Mouse (Mus musculus): ENCODE measurements at regions not wholly inside any gene's neighbourhood (a gene's known extent, or its start where the extent isn't known, plus 50 kb on each side); places are given as distances from the start of the nearest gene placed in this dataset.

GRCm38 (mm10) chr17:27349432-27349831 is 145.2 kb upstream of the Lemd2 start:
- DNase-seq (ENCODE audit: low spot score) (no peak), ATAC-seq (replicated peaks; ENCODE audit: low FRiP score) (no peak)
- no peaks in the 10 kb centered on the region for H3K36me3 ChIP-seq (ENCODE audit: control insufficient read depth, insufficient read depth, low read length)
- H3K27me3 ChIP-seq (ENCODE audit: control insufficient read depth, insufficient read depth, low read length) = no peaks in the 10 kb centered on the region
- H3K4me1 ChIP-seq (replicated peaks; ENCODE audit: control insufficient read depth, insufficient read depth, low read length) = 0 out of 2 replicates have a peak, but pooled peaks cover 2% of the 10 kb centered on the region
- no peak overlapping the region for H3K9ac ChIP-seq (ENCODE audit: low read length)
- WGBS = 90% methylated on average over 4 of the region's 4 CpGs
- H3K4me2 ChIP-seq (ENCODE audit: low read depth, low read length, severe bottlenecking) = no peak overlapping the region
- no peaks in the 10 kb centered on the region for H3K9me3 ChIP-seq (ENCODE audit: control insufficient read depth, low read length)
- no peak overlapping the region for H3K27ac ChIP-seq (ENCODE audit: low read depth, low read length)
- H3K4me3 ChIP-seq (ENCODE audit: low read depth, low read length) = no peak overlapping the region

GRCm38 (mm10) chr17:27341952-27342890 is 138.0 kb upstream of the Lemd2 start:
- H3K27ac ChIP-seq (ENCODE audit: low read depth, low read length) = no peak overlapping the region
- no peak overlapping the region for H3K4me3 ChIP-seq (ENCODE audit: low read depth, low read length)
- no peak overlapping the region for H3K4me2 ChIP-seq (ENCODE audit: low read depth, low read length, severe bottlenecking)

GRCm38 (mm10) chr17:27339823-27340222 is 135.6 kb upstream of the Lemd2 start:
- H3K27me3 ChIP-seq (ENCODE audit: control insufficient read depth, insufficient read depth, low read length) = no peaks in the 10 kb centered on the region
- 0 out of 2 replicates have a peak, but pooled peaks cover 1% of the 10 kb centered on the region for H3K4me1 ChIP-seq (replicated peaks; ENCODE audit: control insufficient read depth, insufficient read depth, low read length)
- 76% methylated on average over 3 of the region's 3 CpGs for WGBS
- H3K27ac ChIP-seq (ENCODE audit: low read depth, low read length) = no peak overlapping the region
- no peak overlapping the region for H3K9ac ChIP-seq (ENCODE audit: low read length)
- H3K4me2 ChIP-seq (ENCODE audit: low read depth, low read length, severe bottlenecking) = no peak overlapping the region
- no peaks in the 10 kb centered on the region for H3K9me3 ChIP-seq (ENCODE audit: control insufficient read depth, low read length)
- DNase-seq (ENCODE audit: low spot score) (no peak), ATAC-seq (replicated peaks; ENCODE audit: low FRiP score) (no peak)
- H3K4me3 ChIP-seq (ENCODE audit: low read depth, low read length) = no peak overlapping the region
- H3K36me3 ChIP-seq (ENCODE audit: control insufficient read depth, insufficient read depth, low read length) = no peaks in the 10 kb centered on the region

More at GRCm38 (mm10) chr17:27341952-27342890, 138.0 kb upstream of the Lemd2 start:
- DNase-seq (ENCODE audit: low spot score) (no peak), ATAC-seq (replicated peaks; ENCODE audit: low FRiP score) (no peak)
- no peak overlapping the region for H3K9ac ChIP-seq (ENCODE audit: low read length)
- WGBS = 63% methylated on average over 11 of the region's 14 CpGs
- H3K36me3 ChIP-seq (ENCODE audit: control insufficient read depth, insufficient read depth, low read length) = no peaks in the 10 kb centered on the region
- no peaks in the 10 kb centered on the region for H3K27me3 ChIP-seq (ENCODE audit: control insufficient read depth, insufficient read depth, low read length)
- H3K9me3 ChIP-seq (ENCODE audit: control insufficient read depth, low read length) = no peaks in the 10 kb centered on the region
- 0 out of 2 replicates have a peak, but pooled peaks cover 2% of the 10 kb centered on the region for H3K4me1 ChIP-seq (replicated peaks; ENCODE audit: control insufficient read depth, insufficient read depth, low read length)

DNA sequence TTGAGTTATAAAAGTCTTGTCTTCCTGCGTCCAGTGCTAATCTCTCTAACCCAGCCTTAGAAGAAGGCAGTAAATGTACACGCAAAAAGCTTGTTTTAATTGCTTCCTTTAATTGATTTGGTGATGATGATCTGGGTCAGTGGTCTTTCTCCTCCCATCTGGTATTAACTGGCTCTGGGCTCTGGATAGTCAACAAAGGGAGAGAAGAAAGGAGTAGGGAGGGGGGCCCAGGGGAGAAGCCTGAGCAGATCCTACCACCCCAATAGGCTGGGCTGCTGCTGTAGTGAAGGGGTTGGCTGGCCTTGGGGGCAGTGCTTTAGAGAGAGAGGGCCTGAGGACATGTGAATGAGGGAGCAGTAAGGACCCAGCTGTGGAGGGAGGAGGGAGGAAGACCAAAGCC is 135.0 kb upstream of the Lemd2 start:
- no peak for DNase-seq (ENCODE audit: low spot score)
- ATAC-seq (replicated peaks; ENCODE audit: low FRiP score) = no peak
- H3K9ac ChIP-seq (ENCODE audit: low read length) = no peak overlapping the region
- H3K9me3 ChIP-seq (ENCODE audit: control insufficient read depth, low read length) = no peaks in the 10 kb centered on the region
- H3K36me3 ChIP-seq (ENCODE audit: control insufficient read depth, insufficient read depth, low read length) = no peaks in the 10 kb centered on the region
- no peak overlapping the region for H3K4me3 ChIP-seq (ENCODE audit: low read depth, low read length)
- H3K27me3 ChIP-seq (ENCODE audit: control insufficient read depth, insufficient read depth, low read length) = no peaks in the 10 kb centered on the region
- WGBS = 39% methylated on average over 2 of the region's 2 CpGs
- no peak overlapping the region for H3K4me2 ChIP-seq (ENCODE audit: low read depth, low read length, severe bottlenecking)
- H3K27ac ChIP-seq (ENCODE audit: low read depth, low read length) = no peak overlapping the region
- H3K4me1 ChIP-seq (replicated peaks; ENCODE audit: control insufficient read depth, insufficient read depth, low read length) = no peaks in the 10 kb centered on the region

- H3K4me3 ChIP-seq (ENCODE audit: low read depth, low read length) = no peak overlapping the region
- H3K9ac ChIP-seq (ENCODE audit: low read length) = no peak overlapping the region
- no peaks in the 10 kb centered on the region for H3K4me1 ChIP-seq (replicated peaks; ENCODE audit: control insufficient read depth, insufficient read depth, low read length)
- no peaks in the 10 kb centered on the region for H3K9me3 ChIP-seq (ENCODE audit: control insufficient read depth, low read length)
- DNase-seq (ENCODE audit: low spot score) (no peak), ATAC-seq (replicated peaks; ENCODE audit: low FRiP score) (no peak)
- no peak overlapping the region for H3K4me2 ChIP-seq (ENCODE audit: low read depth, low read length, severe bottlenecking)
- 72% methylated on average over 4 of the region's 4 CpGs for WGBS
- no peaks in the 10 kb centered on the region for H3K36me3 ChIP-seq (ENCODE audit: control insufficient read depth, insufficient read depth, low read length)
- no peaks in the 10 kb centered on the region for H3K27me3 ChIP-seq (ENCODE audit: control insufficient read depth, insufficient read depth, low read length)
- H3K27ac ChIP-seq (ENCODE audit: low read depth, low read length) = no peak overlapping the region
Measured at GRCm38 (mm10) chr17:27335621-27336020, 131.4 kb upstream of the Lemd2 start.

DNA sequence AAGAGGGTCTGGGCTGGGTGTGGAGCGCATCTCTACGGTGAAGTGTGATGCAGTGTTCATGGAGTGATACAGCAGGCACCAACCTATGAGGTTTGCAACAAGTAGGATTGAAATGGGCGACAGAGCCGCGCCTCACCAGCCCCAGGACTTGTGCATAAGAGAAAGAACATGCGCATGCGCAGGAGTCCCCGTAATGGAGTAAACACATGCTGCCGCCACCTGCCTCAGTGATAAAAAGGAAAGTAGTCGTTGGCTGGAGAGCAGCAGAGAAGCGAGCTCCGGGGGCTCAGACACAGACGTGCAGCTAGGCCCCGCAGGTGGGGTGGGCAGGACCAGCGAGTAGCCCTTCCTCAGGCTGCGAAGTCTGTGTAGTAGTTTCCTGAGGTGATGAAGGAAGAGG is 129.3 kb upstream of the Lemd2 start:
- H3K9me3 ChIP-seq (ENCODE audit: control insufficient read depth, low read length) = no peaks in the 10 kb centered on the region
- 85% methylated on average over 16 of the region's 16 CpGs for WGBS
- no peaks in the 10 kb centered on the region for H3K36me3 ChIP-seq (ENCODE audit: control insufficient read depth, insufficient read depth, low read length)
- ATAC-seq (replicated peaks; ENCODE audit: low FRiP score) = no peak
- DNase-seq (ENCODE audit: low spot score) = no peak
- no peaks in the 10 kb centered on the region for H3K27me3 ChIP-seq (ENCODE audit: control insufficient read depth, insufficient read depth, low read length)
- H3K4me3 ChIP-seq (ENCODE audit: low read depth, low read length) = no peak overlapping the region
- no peak overlapping the region for H3K4me2 ChIP-seq (ENCODE audit: low read depth, low read length, severe bottlenecking)
- H3K27ac ChIP-seq (ENCODE audit: low read depth, low read length) = no peak overlapping the region
- no peaks in the 10 kb centered on the region for H3K4me1 ChIP-seq (replicated peaks; ENCODE audit: control insufficient read depth, insufficient read depth, low read length)
- H3K9ac ChIP-seq (ENCODE audit: low read length) = no peak overlapping the region

DNA sequence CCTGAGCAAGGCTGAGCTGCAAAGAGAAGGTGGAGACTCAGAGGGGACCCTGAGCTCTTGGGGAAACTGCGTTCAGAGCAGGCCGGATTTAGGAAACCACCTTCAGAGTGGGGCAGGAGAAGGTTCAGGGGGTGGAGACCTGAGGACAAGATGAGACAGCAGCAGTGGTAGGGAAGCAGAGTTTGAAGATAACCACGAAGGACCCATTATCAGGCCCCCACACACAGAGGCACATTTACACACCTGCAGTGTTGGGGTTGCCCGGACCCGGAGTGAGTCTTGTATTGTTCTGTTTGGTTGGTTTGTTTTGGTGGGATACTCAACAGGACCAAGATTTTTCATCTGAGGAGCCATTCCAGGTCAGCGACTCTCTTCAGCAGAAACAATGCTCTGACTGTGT is 128.9 kb upstream of the Lemd2 start:
- Histone ChIP-seq H3K27me3 (ENCODE audit: control insufficient read depth, insufficient read depth, low read length) (no peaks in the 10 kb centered on the region), H3K4me3 (ENCODE audit: low read depth, low read length) (no peak overlapping the region), H3K36me3 (ENCODE audit: control insufficient read depth, insufficient read depth, low read length) (no peaks in the 10 kb centered on the region), H3K27ac (ENCODE audit: low read depth, low read length) (no peak overlapping the region), H3K4me2 (ENCODE audit: low read depth, low read length, severe bottlenecking) (no peak overlapping the region), H3K9me3 (ENCODE audit: control insufficient read depth, low read length) (no peaks in the 10 kb centered on the region), H3K9ac (ENCODE audit: low read length) (no peak overlapping the region), H3K4me1 (replicated peaks; ENCODE audit: control insufficient read depth, insufficient read depth, low read length) (no peaks in the 10 kb centered on the region)
- WGBS = 75% methylated on average over 6 of the region's 6 CpGs
- ATAC-seq (replicated peaks; ENCODE audit: low FRiP score) = no peak
- DNase-seq (ENCODE audit: low spot score) = no peak

GRCm38 (mm10) chr17:27332076-27332475 is 127.8 kb upstream of the Lemd2 start:
- Histone ChIP-seq H3K36me3 (ENCODE audit: control insufficient read depth, insufficient read depth, low read length) (no peaks in the 10 kb centered on the region), H3K4me3 (ENCODE audit: low read depth, low read length) (no peak overlapping the region), H3K4me1 (replicated peaks; ENCODE audit: control insufficient read depth, insufficient read depth, low read length) (no peaks in the 10 kb centered on the region), H3K9me3 (ENCODE audit: control insufficient read depth, low read length) (no peaks in the 10 kb centered on the region), H3K27ac (ENCODE audit: low read depth, low read length) (no peak overlapping the region), H3K27me3 (ENCODE audit: control insufficient read depth, insufficient read depth, low read length) (no peaks in the 10 kb centered on the region), H3K4me2 (ENCODE audit: low read depth, low read length, severe bottlenecking) (no peak overlapping the region), H3K9ac (ENCODE audit: low read length) (no peak overlapping the region)
- DNase-seq (ENCODE audit: low spot score) (no peak), ATAC-seq (replicated peaks; ENCODE audit: low FRiP score) (no peak)
- 94% methylated on average over 4 of the region's 4 CpGs for WGBS

- H3K4me1 ChIP-seq (replicated peaks; ENCODE audit: control insufficient read depth, insufficient read depth, low read length) = no peaks in the 10 kb centered on the region
- H3K36me3 ChIP-seq (ENCODE audit: control insufficient read depth, insufficient read depth, low read length) = no peaks in the 10 kb centered on the region
- DNase-seq (ENCODE audit: low spot score) (no peak), ATAC-seq (replicated peaks; ENCODE audit: low FRiP score) (no peak)
- no peak overlapping the region for H3K4me2 ChIP-seq (ENCODE audit: low read depth, low read length, severe bottlenecking)
- no peak overlapping the region for H3K4me3 ChIP-seq (ENCODE audit: low read depth, low read length)
- WGBS = 83% methylated on average over 5 of the region's 5 CpGs
- no peak overlapping the region for H3K9ac ChIP-seq (ENCODE audit: low read length)
- no peak overlapping the region for H3K27ac ChIP-seq (ENCODE audit: low read depth, low read length)
- H3K9me3 ChIP-seq (ENCODE audit: control insufficient read depth, low read length) = no peaks in the 10 kb centered on the region
- H3K27me3 ChIP-seq (ENCODE audit: control insufficient read depth, insufficient read depth, low read length) = peaks cover under 1% of the 10 kb centered on the region; the same call in 1 of the 2 replicates
Measured at GRCm38 (mm10) chr17:27331630-27332029, 127.4 kb upstream of the Lemd2 start.

Measured in forebrain, embryonic 11.5 days (tissue).